Mouse (Mus musculus) layer of hippocampus, postnatal 36 days (tissue): ENCODE results near the gene Cypt15. TPM values are rescaled to one million over a fixed set of nuclear protein-coding genes. Genes with fewer than 3 reads are reported as not detected.
"Not testable (repeated sequence)": the region's sequence is repeated elsewhere in the genome, so short reads cannot be mapped to it uniquely, and the experiment has no call there.

Source experiments
- DNase-seq, 2 experiments: peaks; one replicate each; pipeline ENCODE4 v3.0.0; 2022
- total RNA-seq, 2 experiments: library from RNA; stranded (reverse); gene quantifications; 2 replicates each; pipeline ENCODE4 v1.2.3; 2021

The Cypt15 gene
- not detected for total RNA-seq

DNA sequence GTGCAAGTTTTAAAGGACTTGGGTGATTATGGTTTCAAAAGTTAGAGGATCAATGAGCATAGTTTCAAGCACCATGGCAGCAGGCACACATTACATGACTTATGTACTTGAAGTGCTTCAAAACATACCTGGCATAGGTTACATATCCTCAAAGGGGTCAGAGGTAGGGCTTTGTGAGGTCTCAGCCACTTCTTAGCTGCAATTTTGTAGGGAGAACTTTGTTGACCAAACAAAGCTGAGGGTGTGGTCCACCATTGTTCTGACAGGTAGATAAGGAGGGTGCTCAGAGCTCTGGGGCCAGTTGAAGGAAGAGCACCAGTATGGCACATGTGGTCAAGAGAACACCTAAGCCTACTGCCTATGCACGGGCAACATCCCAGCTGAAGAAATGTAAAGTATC is at the start of gene Cypt15:
TSS of gene Cypt15 (plus strand) at position 301 of the 400 bp plus-strand sequence.
- DNase-seq: not testable (repeated sequence)

DNA sequence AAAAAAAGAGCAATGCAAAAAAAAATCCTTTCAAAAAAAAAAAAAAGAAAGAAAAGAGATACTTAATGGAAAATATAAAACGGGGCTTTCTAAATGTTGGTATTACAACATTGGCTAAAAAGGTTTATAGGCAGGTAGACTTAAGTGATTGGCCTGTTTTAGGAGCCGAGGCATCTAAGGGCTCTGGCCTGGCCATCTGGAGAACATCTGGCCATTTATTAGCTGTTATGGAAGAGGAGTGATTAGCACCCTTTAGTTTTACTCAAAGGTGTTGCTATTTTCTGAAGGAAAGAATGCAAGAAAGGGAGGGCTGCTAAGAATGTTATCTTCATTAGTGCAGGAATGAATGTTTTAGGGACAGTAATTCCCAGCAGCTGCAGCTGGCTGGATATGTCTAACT is 24.9 kb downstream of the Cypt15 start:
- DNase-seq: no peak

- no peak for DNase-seq
Measured at GRCm38 (mm10) chrX:39378830-39379229, 32.8 kb downstream of the Cypt15 start.

DNA sequence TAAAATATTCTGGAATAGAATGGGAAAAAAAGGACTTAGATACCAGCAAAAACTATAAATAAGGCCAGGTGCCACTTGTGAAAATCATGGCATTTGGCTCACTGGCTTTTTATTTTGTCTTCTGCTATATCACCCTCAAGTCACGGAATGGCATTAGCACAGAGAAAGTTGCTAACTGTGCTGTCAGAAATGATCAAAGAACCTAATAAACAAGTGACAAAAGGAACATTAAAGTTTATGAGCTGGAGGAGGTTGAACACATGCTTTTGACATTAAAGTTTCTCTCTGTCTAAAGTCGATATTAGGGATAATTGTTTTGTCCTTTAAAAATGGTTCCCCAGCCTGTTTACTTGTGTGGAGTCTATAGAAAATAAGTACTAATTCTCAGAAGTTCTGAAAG is 37.7 kb downstream of the Cypt15 start:
- no peak for DNase-seq
